Mouse (Mus musculus): ENCODE data around the gene Oard1. TPM values are rescaled to one million over a fixed set of nuclear protein-coding genes. Genes with fewer than 3 reads are reported as not detected.

The Oard1 gene
- polyA plus RNA-seq (2015; fragmentation: Nextera tagmentation; extraction: Ambion mirVana) = 58.7 and 63.8 TPM in 2 replicates

DNA sequence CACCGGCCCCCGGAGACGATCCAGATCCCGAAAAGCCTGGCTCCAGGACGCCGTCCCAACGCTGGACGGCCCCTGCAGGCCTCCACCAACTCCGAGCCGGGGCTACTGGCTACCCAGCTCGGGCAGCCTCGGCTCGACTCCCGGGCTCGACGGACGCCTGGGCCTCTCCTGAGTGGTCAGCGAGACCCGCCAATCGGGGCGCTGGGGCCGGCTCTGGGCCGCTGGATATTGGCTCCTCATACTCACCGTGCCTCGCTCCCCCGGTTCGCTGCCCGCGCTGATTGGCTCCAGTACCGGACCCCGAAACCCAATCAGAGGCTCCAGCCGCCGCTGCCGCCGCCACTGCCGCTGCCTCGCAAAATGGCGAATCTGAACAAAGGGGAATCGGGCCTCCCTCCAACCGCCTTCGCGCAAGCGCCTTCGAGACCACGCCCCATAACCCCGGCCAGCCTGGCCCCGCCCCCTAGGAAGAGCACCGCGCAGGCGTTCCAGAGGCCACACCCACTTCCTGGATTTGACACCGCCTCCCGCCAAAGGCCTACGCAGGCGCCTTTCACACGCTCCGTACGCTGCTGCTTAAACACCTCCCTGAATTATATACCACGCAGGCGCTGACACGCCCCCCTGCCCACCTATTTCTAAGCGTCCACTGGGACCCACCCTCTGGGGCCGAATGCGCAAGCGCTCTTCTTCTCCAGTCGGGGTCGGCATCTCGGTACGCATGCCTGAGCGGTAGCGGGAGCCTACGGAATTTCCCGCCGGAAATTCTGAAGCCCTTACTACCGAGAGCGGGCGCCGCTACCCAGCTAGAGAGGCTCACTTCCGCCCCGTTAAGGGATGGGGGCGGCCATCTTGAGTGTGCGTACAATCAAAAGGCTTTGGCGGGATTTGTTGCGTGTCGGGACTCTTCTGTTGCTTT, at the start of gene Oard1, which contains the start of gene Nfya:
TSS of gene Oard1 (plus strand) at position 635 of the 919 bp plus-strand sequence.
TSS of gene Nfya (minus strand) at position 527 of the 919 bp plus-strand sequence.

DNA sequence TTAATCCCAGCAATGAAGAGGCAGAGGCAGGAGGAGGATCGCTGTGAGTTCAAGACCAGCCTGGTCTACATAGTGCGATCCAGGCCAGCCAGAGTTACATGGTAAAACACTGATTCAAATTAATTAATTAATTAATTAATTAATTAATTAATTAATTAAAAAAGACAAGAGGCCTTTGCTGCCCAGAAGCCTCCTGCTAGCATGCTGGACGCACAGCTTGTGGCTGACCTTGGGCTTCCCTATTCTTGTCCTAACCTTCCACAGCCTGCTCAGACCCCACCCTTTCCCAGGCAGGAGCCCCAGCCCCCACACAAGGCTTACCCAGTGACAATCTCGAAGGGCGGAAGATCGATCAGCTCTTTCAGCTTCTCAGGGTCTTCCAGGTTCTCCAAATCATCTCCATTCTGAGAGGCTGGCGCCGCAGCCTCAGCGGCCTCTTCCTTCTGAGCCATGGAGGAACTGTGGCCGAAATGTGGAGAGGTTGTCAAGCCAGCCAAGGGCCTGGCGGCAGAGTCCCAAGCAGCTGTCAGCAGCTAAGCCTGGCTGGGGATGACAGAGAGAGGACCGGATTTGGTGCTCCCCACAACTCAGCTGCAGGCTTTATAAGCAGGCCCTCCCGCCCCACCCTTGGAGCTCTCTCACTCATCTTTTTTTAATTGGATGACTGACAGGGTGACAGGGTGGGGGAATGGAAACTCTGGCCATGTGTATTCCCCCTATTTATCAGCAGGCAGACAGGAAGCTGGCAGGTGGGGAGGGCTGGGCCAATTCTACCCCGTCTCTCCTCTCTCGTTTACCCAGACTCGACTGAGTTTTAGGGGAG, 22.6 kb downstream of the Oard1 start, which contains the start of gene Apobec2:
TSS of gene Apobec2 (minus strand) at position 773 of the 823 bp plus-strand sequence.

DNA sequence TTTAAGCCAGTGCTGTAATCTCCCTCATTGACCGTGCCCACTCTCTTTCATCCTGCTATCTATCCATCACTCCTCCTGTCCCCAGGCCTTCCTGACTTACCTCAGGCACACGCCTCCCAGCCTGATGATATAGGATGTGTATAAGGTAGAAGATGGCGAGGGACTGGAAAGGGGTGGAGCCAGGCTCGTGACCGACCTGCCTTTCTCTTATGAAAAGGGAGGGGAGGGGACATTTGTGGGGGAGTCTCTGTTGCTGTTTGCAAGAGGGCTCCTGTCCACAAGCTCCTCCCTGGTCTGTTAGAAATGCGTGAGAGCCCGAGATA, 41.5 kb downstream of the Oard1 start, which contains the start of gene Tspo2:
TSS of gene Tspo2 (minus strand) at position 170 of the 323 bp plus-strand sequence.

DNA sequence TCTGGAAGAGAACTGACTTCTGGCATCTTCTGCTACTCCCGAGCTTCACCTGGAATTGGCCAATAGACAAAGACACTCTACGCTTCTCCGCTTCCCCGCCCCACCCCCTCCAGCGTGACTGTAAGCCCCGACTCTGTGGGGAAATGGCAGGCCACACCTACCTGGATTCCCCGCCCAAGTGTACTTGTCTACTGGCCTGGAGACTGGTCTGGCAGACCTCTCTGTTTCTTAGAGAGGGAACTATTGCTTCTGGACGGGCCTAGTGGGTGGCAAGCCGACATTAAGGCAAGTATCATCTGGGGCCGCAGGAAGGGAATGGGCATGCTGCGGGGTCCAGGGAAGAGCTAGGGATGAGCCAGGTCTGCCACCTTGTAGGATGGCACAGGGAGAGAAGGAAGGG, 44.9 kb downstream of the Oard1 start, which contains the start of gene Unc5cl:
TSS of gene Unc5cl (plus strand) at position 214 of the 400 bp plus-strand sequence.

Other genes with a start within 250 kb of the Oard1 start
- gene A530064D06Rik, start 242.7 kb upstream of the Oard1 start, polyA plus RNA-seq (2015; fragmentation: Nextera tagmentation; extraction: Ambion mirVana) = 7.2 and 11.1 TPM in 2 replicates
- gene Trem1, start 177.2 kb upstream of the Oard1 start, polyA plus RNA-seq (2015; fragmentation: Nextera tagmentation; extraction: Ambion mirVana) = 4.7 and 5.3 TPM in 2 replicates
- 28.7 and 40.9 TPM in 2 replicates for gene Trem3, start 162.2 kb upstream of the Oard1 start, polyA plus RNA-seq (2015; fragmentation: Nextera tagmentation; extraction: Ambion mirVana)
- gene Treml4, start 145.7 kb upstream of the Oard1 start, polyA plus RNA-seq (2015; fragmentation: Nextera tagmentation; extraction: Ambion mirVana) = 10.8 and 15.1 TPM in 2 replicates
- gene Treml2, start 110.5 kb upstream of the Oard1 start, polyA plus RNA-seq (2015; fragmentation: Nextera tagmentation; extraction: Ambion mirVana) = 5.8 and 7.1 TPM in 2 replicates
- gene B430306N03Rik, start 93.9 kb upstream of the Oard1 start, polyA plus RNA-seq (2015; fragmentation: Nextera tagmentation; extraction: Ambion mirVana) = 10.2 and 14.2 TPM in 2 replicates
- gene Trem2, start 63.6 kb upstream of the Oard1 start, polyA plus RNA-seq (2015; fragmentation: Nextera tagmentation; extraction: Ambion mirVana) = 1.9 and 3.6 TPM in 2 replicates
- gene Treml1, start 50.1 kb upstream of the Oard1 start, polyA plus RNA-seq (2015; fragmentation: Nextera tagmentation; extraction: Ambion mirVana) = 8.6 and 9.7 TPM in 2 replicates
- gene Nfya, start 108 bp upstream of the Oard1 start, polyA plus RNA-seq (2015; fragmentation: Nextera tagmentation; extraction: Ambion mirVana) = 9.0 and 9.8 TPM in 2 replicates
- gene Apobec2, start 22.9 kb downstream of the Oard1 start, polyA plus RNA-seq (2015; fragmentation: Nextera tagmentation; extraction: Ambion mirVana) = 0.50 and 0.55 TPM in 2 replicates
- 153 and 156 TPM in 2 replicates for gene Tspo2, start 41.5 kb downstream of the Oard1 start, polyA plus RNA-seq (2015; fragmentation: Nextera tagmentation; extraction: Ambion mirVana)
- gene Unc5cl, start 44.9 kb downstream of the Oard1 start, polyA plus RNA-seq (2015; fragmentation: Nextera tagmentation; extraction: Ambion mirVana) = 2.2 and 2.3 TPM in 2 replicates